Mouse (Mus musculus): ENCODE data around the gene Ccdc85a.

DNA sequence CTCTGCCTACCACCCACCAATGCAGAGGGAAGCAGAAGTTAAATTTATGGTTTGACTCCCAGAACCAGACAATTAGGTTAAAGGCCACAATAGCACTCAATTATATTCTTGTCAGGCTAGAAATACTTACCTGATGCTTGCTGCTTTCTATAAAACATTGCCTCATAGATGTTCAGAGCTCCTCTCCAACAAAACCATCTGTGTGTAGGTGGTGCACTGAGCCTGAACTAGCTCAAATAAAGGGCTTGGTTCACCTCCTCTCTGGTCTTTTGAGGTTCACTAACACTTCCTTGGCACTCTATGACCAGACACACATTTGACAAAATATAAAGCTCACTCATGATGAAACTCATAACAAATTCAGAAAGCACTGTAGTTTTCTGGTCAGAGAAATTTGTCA is 208.2 kb downstream of the Ccdc85a start:
- no peak for TF ChIP-seq POLR2A (IDR thresholded peaks at IDR 0.05; ENCODE audit: low read depth, low read length)
- TF ChIP-seq CTCF (IDR thresholded peaks at IDR 0.05; ENCODE audit: borderline replicate concordance, insufficient read depth, low read length) = no peak

Measured in embryonic fibroblast, embryonic 13.5 days (primary cell).